Mouse (Mus musculus): Measurements from ENCODE around the gene Irf2bpl. TPM values are rescaled to one million over a fixed set of nuclear protein-coding genes. Genes with fewer than 3 reads are reported as not detected.

Irf2bpl gene
- polyA plus RNA-seq, 1 experiment from 2014 or later = 43.9 TPM

DNA sequence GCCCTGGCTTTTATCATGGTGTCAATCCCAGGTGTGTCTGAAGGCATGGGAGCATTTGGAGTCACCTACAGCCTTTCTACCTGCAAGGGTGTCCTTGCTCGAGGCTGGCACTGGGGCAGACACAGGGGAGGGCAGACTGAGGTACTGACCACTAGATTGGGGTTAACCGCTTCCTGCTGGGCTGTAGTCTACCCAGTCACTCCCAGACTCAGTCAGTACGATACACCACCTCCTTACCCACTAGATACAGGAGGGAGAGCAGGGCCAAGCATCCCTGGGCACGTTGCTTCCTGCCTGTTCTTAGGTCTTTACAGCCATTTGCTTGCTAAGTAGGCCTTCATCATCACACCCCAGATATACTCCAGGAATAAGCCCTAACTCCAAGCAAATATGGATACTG is 44.1 kb downstream of the Irf2bpl start:
- peaks cover 38% of the 10 kb centered on the region for H3K4me1 ChIP-seq
- no peak overlapping the region for H3K4me3 ChIP-seq (replicated peaks)
- H3K36me3 ChIP-seq = no peaks in the 10 kb centered on the region
- no peak overlapping the region for H3K4me2 ChIP-seq
- no peaks in the 10 kb centered on the region for H3K27me3 ChIP-seq
- no peak overlapping the region for H3K9ac ChIP-seq
- no peak for ATAC-seq (replicated peaks; ENCODE audit: low FRiP score)
- H3K27ac ChIP-seq = no peak overlapping the region
- no peaks in the 10 kb centered on the region for H3K9me3 ChIP-seq (replicated peaks)
- 88% methylated on average over 4 of the region's 4 CpGs for WGBS

GRCm38 (mm10) chr12:86838181-86838580 is 46.4 kb downstream of the Irf2bpl start:
- H3K9me3 ChIP-seq (replicated peaks) = no peaks in the 10 kb centered on the region
- H3K4me2 ChIP-seq = no peak overlapping the region
- ATAC-seq (replicated peaks; ENCODE audit: low FRiP score) = no peak
- H3K27ac ChIP-seq = peak overlapping the region; percentile 9
- no peak overlapping the region for H3K4me3 ChIP-seq (replicated peaks)
- H3K36me3 ChIP-seq = no peaks in the 10 kb centered on the region
- peaks cover 50% of the 10 kb centered on the region for H3K4me1 ChIP-seq
- H3K9ac ChIP-seq = no peak overlapping the region
- 57% methylated on average over 2 of the region's 2 CpGs for WGBS
- no peaks in the 10 kb centered on the region for H3K27me3 ChIP-seq

GRCm38 (mm10) chr12:86836431-86837047 is 48.1 kb downstream of the Irf2bpl start:
- peak overlapping the region; percentile 86 for H3K27ac ChIP-seq
- ATAC-seq (replicated peaks; ENCODE audit: low FRiP score) = peak; percentile 87
- H3K9ac ChIP-seq = peak overlapping the region; percentile 9; the same call in 1 of the 2 replicates
- 18% methylated on average over 23 of the region's 23 CpGs for WGBS
- H3K4me2 ChIP-seq = peak overlapping the region; percentile 52
- H3K4me1 ChIP-seq = peaks cover 57% of the 10 kb centered on the region
- H3K4me3 ChIP-seq (replicated peaks) = peak overlapping the region; percentile 20
- H3K36me3 ChIP-seq = no peaks in the 10 kb centered on the region
- no peaks in the 10 kb centered on the region for H3K9me3 ChIP-seq (replicated peaks)
- H3K27me3 ChIP-seq = no peaks in the 10 kb centered on the region

DNA sequence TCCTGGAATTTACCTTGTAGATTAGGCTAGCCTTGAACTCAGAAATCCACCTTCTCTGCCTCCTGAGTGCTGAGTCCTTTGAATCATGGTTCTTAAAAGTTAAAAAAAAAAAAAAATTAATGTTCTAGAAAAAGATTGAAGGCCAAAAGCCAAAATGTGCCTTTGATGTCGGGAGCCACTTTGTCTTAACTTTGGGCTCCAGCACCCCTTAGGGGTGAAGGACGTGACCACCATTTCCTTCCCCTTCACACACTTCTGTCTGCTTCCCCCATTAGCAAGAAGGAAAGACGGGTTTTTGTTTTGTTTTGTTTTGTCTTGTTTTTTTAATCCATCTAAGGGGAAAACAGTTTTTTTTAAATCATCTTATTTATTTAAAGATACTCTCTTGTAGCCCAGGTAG is 48.7 kb downstream of the Irf2bpl start:
- H3K27me3 ChIP-seq = no peaks in the 10 kb centered on the region
- H3K9ac ChIP-seq = no peak overlapping the region
- no peaks in the 10 kb centered on the region for H3K9me3 ChIP-seq (replicated peaks)
- H3K4me2 ChIP-seq = no peak overlapping the region
- H3K4me3 ChIP-seq (replicated peaks) = no peak overlapping the region
- peak overlapping the region; percentile 86 for H3K27ac ChIP-seq
- H3K4me1 ChIP-seq = peaks cover 60% of the 10 kb centered on the region
- no peak for ATAC-seq (replicated peaks; ENCODE audit: low FRiP score)
- WGBS = 68% methylated on average over 3 of the region's 3 CpGs
- H3K36me3 ChIP-seq = no peaks in the 10 kb centered on the region

DNA sequence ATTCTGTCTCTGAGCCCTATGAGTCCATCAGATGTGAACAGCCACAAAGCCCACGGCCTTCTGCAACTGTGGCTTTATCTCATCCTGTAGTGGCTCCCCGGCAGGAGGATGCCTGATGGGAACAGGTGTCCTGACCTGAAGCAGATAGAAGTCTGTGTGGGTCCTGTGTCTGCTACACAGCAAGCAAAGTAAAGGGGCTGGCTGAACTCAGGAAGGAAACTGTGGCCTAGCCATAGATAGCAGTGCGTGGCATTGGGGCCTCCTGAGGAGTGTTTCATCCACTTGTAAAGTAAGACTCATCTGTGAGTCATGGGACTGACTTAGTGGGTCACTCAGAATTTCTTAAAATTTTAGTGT is 50.2 kb downstream of the Irf2bpl start:
- H3K4me1 ChIP-seq = peaks cover 70% of the 10 kb centered on the region

DNA sequence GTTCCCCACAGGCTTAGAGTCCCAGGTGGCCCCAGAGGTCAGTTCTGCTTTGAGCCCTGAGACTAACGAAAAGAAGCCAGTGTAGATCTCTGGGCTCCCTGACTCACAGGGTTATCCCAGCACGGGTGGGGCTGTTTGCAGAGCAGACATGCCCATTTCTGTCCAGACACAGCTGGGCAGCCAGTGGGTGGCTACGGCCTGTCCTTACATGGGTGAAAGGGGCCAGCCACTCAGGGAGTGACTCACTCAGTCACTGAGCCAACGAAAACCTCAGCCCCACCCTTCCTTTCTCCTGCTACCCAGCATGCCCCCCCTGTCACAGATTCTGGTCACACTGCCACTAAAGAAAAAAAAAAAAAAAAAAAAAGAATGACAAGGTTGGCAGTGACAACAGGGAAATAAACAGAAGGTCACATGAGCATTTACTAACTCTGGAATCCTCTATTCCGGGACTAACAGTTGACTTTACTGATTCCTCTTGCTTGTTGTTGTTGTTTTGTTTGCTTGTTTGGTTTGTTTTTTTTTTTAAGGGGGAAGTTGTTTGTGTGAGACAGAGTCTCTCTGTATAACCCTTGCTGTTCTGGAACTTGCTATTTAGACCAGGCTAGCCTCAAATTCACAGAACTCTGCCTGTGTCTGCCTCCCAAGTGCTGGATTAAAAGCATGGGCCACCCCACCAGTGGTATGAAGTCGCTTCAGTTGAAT is 50.7 kb downstream of the Irf2bpl start:
- H3K4me2 ChIP-seq = no peak overlapping the region
- WGBS = 48% methylated on average over 6 of the region's 6 CpGs
- no peak; the same call in 1 of the 2 replicates for ATAC-seq (replicated peaks; ENCODE audit: low FRiP score)
- no peaks in the 10 kb centered on the region for H3K36me3 ChIP-seq
- no peaks in the 10 kb centered on the region for H3K9me3 ChIP-seq (replicated peaks)
- no peak overlapping the region for H3K9ac ChIP-seq
- no peaks in the 10 kb centered on the region for H3K27me3 ChIP-seq
- peaks cover 65% of the 10 kb centered on the region for H3K4me1 ChIP-seq
- no peak overlapping the region for H3K4me3 ChIP-seq (replicated peaks)
- peak overlapping the region; percentile 83 for H3K27ac ChIP-seq

More for the DNA sequence above, 50.2 kb downstream of the Irf2bpl start:
- ATAC-seq (replicated peaks; ENCODE audit: low FRiP score) = no peak
- WGBS = 81% methylated on average over 3 of the region's 3 CpGs
- no peak overlapping the region for H3K9ac ChIP-seq
- H3K4me2 ChIP-seq = no peak overlapping the region
- H3K9me3 ChIP-seq (replicated peaks) = no peaks in the 10 kb centered on the region
- peak overlapping the region; percentile 83 for H3K27ac ChIP-seq
- no peaks in the 10 kb centered on the region for H3K27me3 ChIP-seq
- H3K36me3 ChIP-seq = no peaks in the 10 kb centered on the region
- no peak overlapping the region for H3K4me3 ChIP-seq (replicated peaks)

DNA sequence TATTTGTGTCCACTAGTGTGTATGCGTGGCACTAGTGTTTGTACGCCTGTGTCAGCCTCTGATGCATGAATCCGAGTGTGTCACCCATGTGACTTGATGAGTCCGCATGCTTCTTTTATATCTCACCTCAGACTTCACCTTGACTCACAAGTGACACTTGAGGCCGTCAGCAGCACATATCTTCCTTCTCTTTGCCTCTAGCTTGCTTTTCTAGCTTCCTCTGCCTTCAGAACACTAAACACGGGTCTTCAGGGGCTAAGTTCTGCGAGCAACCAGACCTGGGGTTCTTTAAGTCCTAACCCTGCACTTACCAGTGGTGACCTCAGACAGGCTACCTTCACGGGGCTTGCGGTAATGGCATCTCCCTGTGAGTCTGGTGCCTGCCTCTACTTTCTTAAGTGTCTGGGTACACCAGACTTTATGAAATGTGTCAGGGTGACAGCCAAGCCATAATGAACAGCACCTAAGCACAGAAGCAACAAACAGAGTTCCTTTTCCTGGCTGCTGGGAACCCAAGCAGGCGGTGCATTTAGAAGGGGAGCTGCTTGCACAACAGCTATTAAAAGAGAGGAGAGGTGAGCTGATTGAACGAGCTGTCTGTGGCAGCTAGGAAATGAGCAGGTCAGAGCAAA is 51.9 kb downstream of the Irf2bpl start:
- no peaks in the 10 kb centered on the region for H3K36me3 ChIP-seq
- no peak overlapping the region for H3K4me3 ChIP-seq (replicated peaks)
- no peak overlapping the region for H3K9ac ChIP-seq
- H3K4me2 ChIP-seq = peak overlapping the region; percentile 53
- H3K27me3 ChIP-seq = no peaks in the 10 kb centered on the region
- H3K27ac ChIP-seq = peak overlapping the region; percentile 83
- no peaks in the 10 kb centered on the region for H3K9me3 ChIP-seq (replicated peaks)
- no peak for ATAC-seq (replicated peaks; ENCODE audit: low FRiP score)
- peaks cover 55% of the 10 kb centered on the region for H3K4me1 ChIP-seq
- WGBS = 54% methylated on average over 11 of the region's 11 CpGs

GRCm38 (mm10) chr12:86831591-86832550 is 52.7 kb downstream of the Irf2bpl start:
- Histone ChIP-seq H3K27ac (peak overlapping the region; percentile 83), H3K4me2 (peak overlapping the region; percentile 53), H3K4me1 (peaks cover 58% of the 10 kb centered on the region), H3K4me3 (replicated peaks) (peak overlapping the region; percentile 12; the same call in 1 of the 2 replicates), H3K27me3 (no peaks in the 10 kb centered on the region), H3K9me3 (replicated peaks) (no peaks in the 10 kb centered on the region), H3K9ac (peak overlapping the region; percentile 34; the same call in 1 of the 2 replicates), H3K36me3 (no peaks in the 10 kb centered on the region)
- 24% methylated on average over 32 of the region's 32 CpGs for WGBS
- peak; percentile 52 for ATAC-seq (replicated peaks; ENCODE audit: low FRiP score)

Other genes starting within 250 kb of the Irf2bpl start
- gene Vash1, start 206.1 kb downstream of the Irf2bpl start, polyA plus RNA-seq (2015; fragmentation: Nextera tagmentation; extraction: Ambion mirVana) = 10.2 and 10.7 TPM in 2 replicates
- gene Angel1, start 158.3 kb downstream of the Irf2bpl start, polyA plus RNA-seq (2015; fragmentation: Nextera tagmentation; extraction: Ambion mirVana) = 8.5 and 10.2 TPM in 2 replicates
- not detected in 2 replicates for gene Lrrc74a, start 150.4 kb downstream of the Irf2bpl start, polyA plus RNA-seq (2015; fragmentation: Nextera tagmentation; extraction: Ambion mirVana)
- gene Cipc, start 62.2 kb upstream of the Irf2bpl start, polyA plus RNA-seq (2015; fragmentation: Nextera tagmentation; extraction: Ambion mirVana) = 20.9 and 22.7 TPM in 2 replicates
- gene Zdhhc22, start 105.6 kb upstream of the Irf2bpl start, polyA plus RNA-seq (2015; fragmentation: Nextera tagmentation; extraction: Ambion mirVana) = 0.08 TPM in 1 of 2 replicates, not detected in the other
- gene Tmem63c, start 136.5 kb upstream of the Irf2bpl start, polyA plus RNA-seq (2015; fragmentation: Nextera tagmentation; extraction: Ambion mirVana) = 0.06 and 0.10 TPM in 2 replicates
- gene Ngb, start 217.7 kb upstream of the Irf2bpl start, polyA plus RNA-seq (2015; fragmentation: Nextera tagmentation; extraction: Ambion mirVana) = 0.69 and 0.74 TPM in 2 replicates